Mouse (Mus musculus) brain, embryonic 14.5 days (tissue): ENCODE measurements around the gene Hnrnpu.

Experiments
- CTCF ChIP-seq: fragments of 200-500 bp; IDR thresholded peaks from 2 replicates; pipeline ENCODE4 v1.5.1; 2012; ENCODE audit warnings: inconsistent platforms, mild to moderate bottlenecking, moderate library complexity, borderline replicate concordance; ENCODE audit not compliant: insufficient read depth, insufficient read length; ENCODE audit errors: extremely low read depth
- POLR2A ChIP-seq: fragments of 200-500 bp; IDR thresholded peaks from 2 replicates; pipeline ENCODE4 v1.6.1; 2012; ENCODE audit warnings: mild to moderate bottlenecking, inconsistent platforms, borderline replicate concordance; ENCODE audit not compliant: poor library complexity, insufficient read depth, insufficient read length, severe bottlenecking; ENCODE audit errors: extremely low read depth

DNA sequence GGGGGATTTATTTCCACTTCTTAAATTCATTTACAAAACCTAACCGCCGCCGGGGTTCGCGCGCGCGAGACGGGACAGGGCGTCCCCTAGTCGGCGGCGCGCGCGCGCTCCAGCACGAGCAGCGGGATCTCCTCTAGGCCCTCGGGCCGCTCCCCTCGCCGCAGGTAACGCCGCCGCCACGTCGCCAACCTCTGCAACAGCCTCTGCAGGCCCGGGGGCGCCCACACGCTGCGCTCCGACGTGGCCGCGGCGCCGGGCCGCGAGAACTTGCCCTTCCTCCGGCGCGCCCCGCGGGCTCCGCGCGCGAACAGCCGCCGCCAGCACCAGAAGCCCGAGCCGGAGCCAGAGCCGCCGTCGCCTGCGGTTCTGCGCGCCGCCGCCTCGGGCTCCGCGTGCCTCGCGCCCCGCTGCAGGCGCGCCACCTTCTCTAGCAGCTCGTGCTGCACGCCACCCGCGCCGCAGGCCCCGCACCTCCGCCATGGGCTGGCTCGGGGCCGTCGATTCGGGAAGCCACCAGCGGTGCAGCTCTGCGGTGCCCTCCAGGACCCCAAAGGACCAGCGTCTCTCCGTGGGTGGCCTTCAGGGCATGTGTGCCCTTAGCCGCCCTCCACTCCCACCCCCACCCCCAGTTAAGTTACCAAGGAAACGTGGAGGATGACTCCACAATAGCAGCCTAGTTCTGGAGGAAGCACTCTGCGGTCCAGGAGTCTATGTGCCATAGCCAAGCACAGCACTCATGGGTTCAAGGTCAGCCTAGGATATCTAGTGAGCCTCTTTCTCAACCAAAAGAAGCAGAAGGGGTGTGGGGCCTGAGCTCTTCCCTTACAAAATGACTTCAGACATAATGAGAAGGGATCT is 61.3 kb downstream of the Hnrnpu start:
- TF ChIP-seq POLR2A (no peak), CTCF (no peak)
